Mouse (Mus musculus): Measurements from ENCODE around the gene Slc25a45.

Gene Slc25a45

DNA sequence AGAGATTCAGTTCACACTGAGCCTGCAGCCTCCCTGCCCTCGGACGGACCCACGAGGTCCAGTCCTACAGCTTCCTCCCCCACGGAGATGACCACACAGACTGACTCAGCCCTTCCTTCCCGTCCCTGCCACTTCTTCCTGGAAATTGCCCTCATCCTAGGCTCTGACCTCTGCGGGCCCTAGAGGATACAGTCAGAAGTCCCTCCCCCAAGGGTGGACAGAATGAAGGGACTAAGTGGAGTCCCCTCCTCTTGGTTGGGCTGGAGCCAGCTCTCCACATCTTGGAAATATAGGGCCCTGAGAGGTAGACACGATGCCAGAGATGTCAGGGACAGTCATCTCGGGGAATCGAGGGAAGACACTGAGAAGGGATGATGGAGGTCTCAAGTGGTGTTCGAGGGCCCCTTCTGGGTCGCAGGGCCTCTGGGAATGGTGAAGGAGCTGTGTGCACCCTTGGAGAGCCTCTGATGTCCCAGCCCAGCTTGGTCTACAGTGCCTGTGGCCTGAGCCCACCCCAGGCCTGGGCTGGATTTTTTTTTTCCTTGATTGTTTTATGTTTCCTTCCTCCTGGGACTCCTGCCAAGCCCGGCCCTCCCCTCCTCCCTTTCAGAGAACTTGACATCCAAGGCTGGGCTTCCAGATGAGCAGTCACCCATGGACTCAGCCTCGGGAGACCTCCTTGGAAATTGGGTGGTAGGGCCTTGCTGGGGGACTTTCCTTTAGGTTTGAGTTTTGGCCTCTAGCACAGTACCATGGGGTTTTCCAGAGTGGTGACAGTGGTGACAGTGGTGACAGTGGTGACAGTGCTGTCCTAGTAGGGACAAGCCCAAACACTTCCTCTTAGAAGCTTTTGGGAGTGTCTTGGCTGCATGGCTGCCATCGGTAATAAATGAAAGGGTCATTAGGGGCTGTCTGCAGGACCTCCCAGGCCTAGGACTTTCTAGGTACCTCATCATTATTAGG is 52.3 kb downstream of the Slc25a45 start:
- DNase-seq (ENCODE audit: low spot score), result no peak

DNA sequence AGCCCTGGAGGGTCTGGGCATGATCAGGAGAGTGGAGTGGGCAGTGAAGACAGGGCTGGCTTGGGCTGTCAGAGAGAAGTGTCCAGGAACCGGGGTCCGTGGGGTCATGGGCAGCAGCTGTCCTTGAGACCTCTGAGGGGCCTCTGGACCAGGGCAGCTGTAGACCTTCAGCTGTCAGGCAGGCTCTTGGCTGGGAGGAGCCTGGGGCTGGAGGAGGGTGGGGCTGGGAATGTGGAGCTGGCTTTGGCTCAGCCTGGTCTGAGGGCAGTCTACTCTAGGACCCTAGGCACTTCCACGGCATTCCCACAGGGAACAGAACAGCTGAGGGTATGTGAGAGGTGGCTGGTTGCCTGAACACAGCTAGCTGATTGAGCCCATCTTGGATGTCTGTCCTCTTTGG is 57.7 kb downstream of the Slc25a45 start:
- DNase-seq (ENCODE audit: low spot score), result peak; percentile 13

Measured in retina, embryonic 14.5 days (tissue).